In genomic region chr8:75828468-75829132, GRCm38 (mm10) we compare ENCODE assay signal across 22 mouse cellular contexts.
DNase-seq lines count a peak whose midpoint lies in the region; ATAC-seq and TF ChIP-seq lines count a peak whose summit lies in the region.
"Had no signal": no experiment of that assay in that cellular context is flagged by ENCODE, and none has a peak within 500 bp of the region (broad histone marks: within the 10 kb centered on the region; RNA-seq: fewer than 3 reads in every experiment).

No protein-coding gene starts in this region.

- H3K4me3 ChIP-seq in hindbrain, embryonic 12.5 days, result no peak overlapping the region
- H3K4me3 ChIP-seq in hindbrain, embryonic 10.5 days, result no peak overlapping the region
- H3K4me3 ChIP-seq in forebrain, postnatal 0 days (ENCODE audit: low read depth, low read length), result no peak overlapping the region
- no peak overlapping the region for H3K4me3 ChIP-seq in midbrain, embryonic 16.5 days (ENCODE audit: low read depth, low read length)
- H3K4me3 ChIP-seq: embryonic facial prominence, embryonic 12.5 days; erythroblast, embryonic 14.5 days; heart, adult 2 months; heart, embryonic 15.5 days; limb, embryonic 13.5 days; liver, embryonic 13.5 days; stomach, embryonic 15.5 days had no signal

- no peaks in the 10 kb centered on the region for H3K9me3 ChIP-seq in hindbrain, embryonic 12.5 days (replicated peaks)
- H3K9me3 ChIP-seq in hindbrain, embryonic 10.5 days, result no peaks in the 10 kb centered on the region
- H3K9me3 ChIP-seq in forebrain, postnatal 0 days (ENCODE audit: low read length), result no peaks in the 10 kb centered on the region
- no peaks in the 10 kb centered on the region for H3K9me3 ChIP-seq in midbrain, embryonic 16.5 days (replicated peaks; ENCODE audit: control insufficient read depth, low read length, poor library complexity, severe bottlenecking)
- H3K9me3 ChIP-seq: embryonic facial prominence, embryonic 12.5 days; heart, embryonic 15.5 days; limb, embryonic 13.5 days; liver, embryonic 13.5 days; stomach, embryonic 15.5 days had no signal

- WGBS in hindbrain, embryonic 12.5 days, result 71% methylated on average over 4 of the region's 4 CpGs
- 86% methylated on average over 4 of the region's 4 CpGs for WGBS in hindbrain, embryonic 10.5 days
- 32% methylated on average over 4 of the region's 4 CpGs for WGBS in forebrain, postnatal 0 days
- WGBS in midbrain, embryonic 16.5 days, result 69% methylated on average over 4 of the region's 4 CpGs

- TF ChIP-seq CTCF in brain, embryonic 14.5 days (IDR thresholded peaks at IDR 0.05; ENCODE audit: borderline replicate concordance, extremely low read depth, insufficient read depth, insufficient read length), result no peak
- TF ChIP-seq CTCF in forebrain, postnatal 0 days (IDR thresholded peaks at IDR 0.05; ENCODE audit: low read depth), result no peak

- H3K27me3 ChIP-seq in hindbrain, embryonic 12.5 days, result no peaks in the 10 kb centered on the region
- H3K27me3 ChIP-seq in hindbrain, embryonic 10.5 days (ENCODE audit: insufficient read depth, poor library complexity, severe bottlenecking), result no peaks in the 10 kb centered on the region
- H3K27me3 ChIP-seq in forebrain, postnatal 0 days (ENCODE audit: insufficient read depth, low read length), result peaks cover 3% of the 10 kb centered on the region; the same call in 1 of the 2 replicates
- H3K27me3 ChIP-seq in midbrain, embryonic 16.5 days (ENCODE audit: control insufficient read depth, insufficient read depth, low read depth, low read length), result no peaks in the 10 kb centered on the region
- H3K27me3 ChIP-seq: embryonic facial prominence, embryonic 12.5 days; heart, embryonic 15.5 days; limb, embryonic 13.5 days; liver, embryonic 13.5 days; stomach, embryonic 15.5 days had no signal

- no peak overlapping the region for H3K9ac ChIP-seq in hindbrain, embryonic 12.5 days
- no peak overlapping the region for H3K9ac ChIP-seq in forebrain, postnatal 0 days
- H3K9ac ChIP-seq in midbrain, embryonic 16.5 days (ENCODE audit: low read depth, low read length), result no peak overlapping the region
- H3K9ac ChIP-seq: embryonic facial prominence, embryonic 12.5 days; heart, embryonic 15.5 days; limb, embryonic 13.5 days; liver, embryonic 13.5 days; lung, embryonic 14.5 days; stomach, embryonic 15.5 days had no signal

- no peaks in the 10 kb centered on the region for H3K4me1 ChIP-seq in hindbrain, embryonic 12.5 days
- H3K4me1 ChIP-seq in hindbrain, embryonic 10.5 days (replicated peaks), result no peaks in the 10 kb centered on the region
- no peaks in the 10 kb centered on the region for H3K4me1 ChIP-seq in forebrain, postnatal 0 days (ENCODE audit: insufficient read depth)
- H3K4me1 ChIP-seq in midbrain, embryonic 16.5 days (ENCODE audit: control insufficient read depth, insufficient read depth, low read length), result no peaks in the 10 kb centered on the region
- H3K4me1 ChIP-seq: embryonic facial prominence, embryonic 12.5 days; heart, embryonic 15.5 days; limb, embryonic 13.5 days; liver, embryonic 13.5 days; stomach, embryonic 15.5 days had no signal

- no peak for DNase-seq in hindbrain, embryonic 10.5 days (ENCODE audit: low spot score)
- peak; percentile 85 for DNase-seq in brain, embryonic 14.5 days (ENCODE audit: low read depth)
- no peak for DNase-seq in forebrain, postnatal 0 days
- no peak for DNase-seq in cerebellum, adult 9-11 months
- no peak for DNase-seq in kidney, postnatal 14 days
- no peak for DNase-seq in testis, postnatal 14 days (ENCODE audit: low spot score)
- DNase-seq: cerebellum, postnatal 10 days; gastrocnemius, postnatal 14 days; heart, adult 2 months; liver, embryonic 13.5 days; lung, embryonic 14.5 days; lung, postnatal 36 days; thymus, adult 2 months had no signal

- TF ChIP-seq POLR2A in brain, embryonic 14.5 days (IDR thresholded peaks at IDR 0.05; ENCODE audit: borderline replicate concordance, extremely low read depth, insufficient read depth, insufficient read length, poor library complexity, severe bottlenecking), result no peak

- no peak overlapping the region for H3K27ac ChIP-seq in hindbrain, embryonic 12.5 days
- H3K27ac ChIP-seq in hindbrain, embryonic 10.5 days, result no peak overlapping the region
- H3K27ac ChIP-seq in forebrain, postnatal 0 days (ENCODE audit: low read depth, low read length), result no peak overlapping the region
- no peak overlapping the region for H3K27ac ChIP-seq in midbrain, embryonic 16.5 days (ENCODE audit: low read length)
- H3K27ac ChIP-seq: embryonic facial prominence, embryonic 12.5 days; heart, adult 2 months; heart, embryonic 15.5 days; limb, embryonic 13.5 days; liver, embryonic 13.5 days; stomach, embryonic 15.5 days had no signal

- no peak overlapping the region for H3K4me2 ChIP-seq in hindbrain, embryonic 12.5 days (replicated peaks)
- no peak overlapping the region for H3K4me2 ChIP-seq in forebrain, postnatal 0 days (ENCODE audit: low read depth)
- H3K4me2 ChIP-seq in midbrain, embryonic 16.5 days (ENCODE audit: low read length), result no peak overlapping the region
- H3K4me2 ChIP-seq: embryonic facial prominence, embryonic 12.5 days; heart, embryonic 15.5 days; limb, embryonic 13.5 days; liver, embryonic 13.5 days; lung, embryonic 14.5 days; stomach, embryonic 15.5 days had no signal

- peak; percentile 77 for ATAC-seq in hindbrain, embryonic 12.5 days (ENCODE audit: low FRiP score)
- peak; percentile 42; the same call in 1 of the 2 replicates for ATAC-seq in forebrain, postnatal 0 days
- peak; percentile 51; the same call in 1 of the 2 replicates for ATAC-seq in midbrain, embryonic 16.5 days
- ATAC-seq: CD4-positive, CD25-positive, alpha-beta regulatory T cell, adult 4 months; intestine, postnatal 0 days had no signal

- no peaks in the 10 kb centered on the region for H3K36me3 ChIP-seq in hindbrain, embryonic 12.5 days
- no peaks in the 10 kb centered on the region for H3K36me3 ChIP-seq in hindbrain, embryonic 10.5 days
- H3K36me3 ChIP-seq in forebrain, postnatal 0 days (ENCODE audit: insufficient read depth), result no peaks in the 10 kb centered on the region
- H3K36me3 ChIP-seq in midbrain, embryonic 16.5 days (ENCODE audit: control insufficient read depth, insufficient read depth, low read length), result no peaks in the 10 kb centered on the region
- H3K36me3 ChIP-seq: embryonic facial prominence, embryonic 12.5 days; heart, embryonic 15.5 days; limb, embryonic 13.5 days; liver, embryonic 13.5 days; stomach, embryonic 15.5 days had no signal
